Mouse (Mus musculus): ENCODE measurements around the gene Olfr1192-ps1. TPM values are rescaled to one million over a fixed set of nuclear protein-coding genes. Genes with fewer than 3 reads are reported as not detected.

The Olfr1192-ps1 gene
- polyA plus RNA-seq (2012; rRNA removed; ENCODE audit: low replicate concordance), result not detected in 2 replicates

GRCm38 (mm10) chr2:88648209-88648608 lies at the start of gene Olfr1192-ps1:
Olfr1192-ps1 (plus strand) TSS chr2:88648509.

GRCm38 (mm10) chr2:88640242-88640641 lies 8.1 kb upstream of the Olfr1192-ps1 start, which contains the start of gene Olfr1191-ps1:
Olfr1191-ps1 (plus strand) TSS chr2:88640542.

GRCm38 (mm10) chr2:88675328-88675727 lies 27.0 kb downstream of the Olfr1192-ps1 start, which contains the start of gene Olfr1193:
Olfr1193 (plus strand) TSS chr2:88675628.

GRCm38 (mm10) chr2:88689087-88689486 lies 40.8 kb downstream of the Olfr1192-ps1 start, which contains the start of gene Olfr1195:
Olfr1195 (minus strand) TSS chr2:88689187.

GRCm38 (mm10) chr2:88704497-88704896 lies 56.2 kb downstream of the Olfr1192-ps1 start, which contains the start of gene Olfr1196:
Olfr1196 (minus strand) TSS chr2:88704597.

Other genes starting within 250 kb of the Olfr1192-ps1 start
- not detected in 2 replicates for gene Olfr1179, start 242.1 kb upstream of the Olfr1192-ps1 start, polyA plus RNA-seq (2012; rRNA removed; ENCODE audit: low replicate concordance)
- not detected in 2 replicates for gene Olfr1180, start 229.4 kb upstream of the Olfr1192-ps1 start, polyA plus RNA-seq (2012; rRNA removed; ENCODE audit: low replicate concordance)
- gene Olfr1181, start 222.3 kb upstream of the Olfr1192-ps1 start, polyA plus RNA-seq (2012; rRNA removed; ENCODE audit: low replicate concordance), result not detected in 2 replicates
- not detected in 2 replicates for gene Gm13757, start 199.4 kb upstream of the Olfr1192-ps1 start, polyA plus RNA-seq (2012; rRNA removed; ENCODE audit: low replicate concordance)
- not detected in 2 replicates for gene Olfr1183, start 193.6 kb upstream of the Olfr1192-ps1 start, polyA plus RNA-seq (2012; rRNA removed; ENCODE audit: low replicate concordance)
- not detected in 2 replicates for gene Olfr1184, start 164.9 kb upstream of the Olfr1192-ps1 start, polyA plus RNA-seq (2012; rRNA removed; ENCODE audit: low replicate concordance)
- gene Olfr1185-ps1, start 155.2 kb upstream of the Olfr1192-ps1 start, polyA plus RNA-seq (2012; rRNA removed; ENCODE audit: low replicate concordance), result not detected in 2 replicates
- not detected in 2 replicates for gene Olfr1186, start 130.0 kb upstream of the Olfr1192-ps1 start, polyA plus RNA-seq (2012; rRNA removed; ENCODE audit: low replicate concordance)
- not detected in 2 replicates for gene Olfr1188, start 91.6 kb upstream of the Olfr1192-ps1 start, polyA plus RNA-seq (2012; rRNA removed; ENCODE audit: low replicate concordance)
- not detected in 2 replicates for gene Olfr1189, start 62.1 kb upstream of the Olfr1192-ps1 start, polyA plus RNA-seq (2012; rRNA removed; ENCODE audit: low replicate concordance)
- not detected in 2 replicates for gene Olfr1191-ps1, start 8.0 kb upstream of the Olfr1192-ps1 start, polyA plus RNA-seq (2012; rRNA removed; ENCODE audit: low replicate concordance)
- gene Olfr1193, start 27.1 kb downstream of the Olfr1192-ps1 start, polyA plus RNA-seq (2012; rRNA removed; ENCODE audit: low replicate concordance), result not detected in 2 replicates
- not detected in 2 replicates for gene Olfr1195, start 40.7 kb downstream of the Olfr1192-ps1 start, polyA plus RNA-seq (2012; rRNA removed; ENCODE audit: low replicate concordance)
- not detected in 2 replicates for gene Olfr1196, start 56.1 kb downstream of the Olfr1192-ps1 start, polyA plus RNA-seq (2012; rRNA removed; ENCODE audit: low replicate concordance)
- gene Olfr1197, start 83.9 kb downstream of the Olfr1192-ps1 start, polyA plus RNA-seq (2012; rRNA removed; ENCODE audit: low replicate concordance), result not detected in 2 replicates
- not detected in 2 replicates for gene Olfr1198, start 102.9 kb downstream of the Olfr1192-ps1 start, polyA plus RNA-seq (2012; rRNA removed; ENCODE audit: low replicate concordance)
- not detected in 2 replicates for gene Olfr1199, start 112.0 kb downstream of the Olfr1192-ps1 start, polyA plus RNA-seq (2012; rRNA removed; ENCODE audit: low replicate concordance)
- not detected in 2 replicates for gene Olfr1200, start 122.0 kb downstream of the Olfr1192-ps1 start, polyA plus RNA-seq (2012; rRNA removed; ENCODE audit: low replicate concordance)
- not detected in 2 replicates for gene Olfr1201, start 144.5 kb downstream of the Olfr1192-ps1 start, polyA plus RNA-seq (2012; rRNA removed; ENCODE audit: low replicate concordance)
- gene Olfr1202, start 166.0 kb downstream of the Olfr1192-ps1 start, polyA plus RNA-seq (2012; rRNA removed; ENCODE audit: low replicate concordance), result not detected in 2 replicates
- gene Olfr1205, start 181.2 kb downstream of the Olfr1192-ps1 start, polyA plus RNA-seq (2012; rRNA removed; ENCODE audit: low replicate concordance), result not detected in 2 replicates
- not detected in 2 replicates for gene Olfr1204, start 200.8 kb downstream of the Olfr1192-ps1 start, polyA plus RNA-seq (2012; rRNA removed; ENCODE audit: low replicate concordance)
- gene Olfr1206, start 214.7 kb downstream of the Olfr1192-ps1 start, polyA plus RNA-seq (2012; rRNA removed; ENCODE audit: low replicate concordance), result not detected in 2 replicates

Measured in mammary gland, adult 2 months (tissue).